Mouse (Mus musculus) erythroblast, embryonic 14.5 days (primary cell): Measurements from ENCODE around the gene Spag5.

Source experiments
- GATA1 ChIP-seq: IDR thresholded peaks from 2 replicates; pipeline ENCODE4 v1.6.1; 2012; ENCODE audit warnings: low read length, inconsistent platforms, mixed read lengths
- TAL1 ChIP-seq: IDR thresholded peaks from 3 replicates; pipeline ENCODE4 v1.6.1; 2012; ENCODE audit warnings: low read length, inconsistent platforms, mixed read lengths

DNA sequence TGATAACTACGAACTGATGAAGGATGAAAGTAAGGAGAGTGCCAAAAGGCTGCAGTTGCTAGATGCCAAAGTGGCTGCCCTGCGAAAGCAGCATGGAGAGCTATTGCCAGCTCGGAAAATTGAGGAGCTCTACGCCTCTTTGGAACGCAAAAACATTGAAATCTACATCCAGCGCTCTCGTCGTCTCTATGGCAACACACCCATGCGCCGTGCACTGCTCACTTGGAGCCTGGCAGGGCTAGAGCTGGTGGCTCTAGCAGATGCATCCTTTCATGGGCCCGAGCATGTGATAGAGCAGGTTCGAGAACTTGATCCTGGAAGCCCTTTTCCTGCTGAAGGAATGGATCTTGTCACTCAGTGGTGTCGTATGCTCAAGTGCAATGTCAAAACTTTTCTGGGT lies 29.3 kb upstream of the Spag5 start:
- TF ChIP-seq TAL1 (no peak), GATA1 (no peak)
